ENCODE assay signal across 13 mouse cellular contexts in the genomic region with DNA sequence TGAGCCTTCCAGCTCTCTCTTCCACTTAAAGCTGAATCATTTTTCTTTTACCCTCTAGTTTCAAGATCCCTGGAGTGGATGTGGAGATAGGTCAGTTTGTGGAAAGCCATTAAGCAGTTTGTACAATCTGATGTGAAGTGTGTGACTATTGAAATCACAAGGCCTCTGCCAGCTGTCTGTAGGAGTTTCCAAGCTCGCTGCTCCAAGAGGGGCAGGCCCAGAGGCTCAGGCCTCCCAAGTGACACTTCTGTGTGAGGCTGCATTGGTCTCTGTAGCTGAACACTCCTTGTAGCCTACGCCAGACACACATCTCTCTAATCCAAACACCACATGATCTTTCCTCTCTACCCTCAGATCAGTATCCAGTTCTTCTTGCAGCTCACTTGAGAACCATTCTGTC.
"Had no signal": no experiment of that assay in that cellular context is flagged by ENCODE, and none has a peak within 500 bp of the region (broad histone marks: within the 10 kb centered on the region; RNA-seq: fewer than 3 reads in every experiment).

No protein-coding gene starts in this region.

- H3K27ac ChIP-seq: intestine, embryonic 15.5 days; kidney, embryonic 15.5 days; limb, embryonic 10.5 days; liver, embryonic 15.5 days; midbrain, embryonic 15.5 days; neural tube, embryonic 12.5 days; stomach, embryonic 15.5 days had no signal

- DNase-seq: kidney, adult 18-20 months; kidney, postnatal 14 days; right cerebral cortex, postnatal 4 days; thymus, adult 2 months; thymus, postnatal 25 days had no signal

- H3K9me3 ChIP-seq: intestine, embryonic 15.5 days; kidney, embryonic 15.5 days; limb, embryonic 10.5 days; liver, embryonic 15.5 days; midbrain, embryonic 15.5 days; neural tube, embryonic 12.5 days; stomach, embryonic 15.5 days had no signal

- H3K4me1 ChIP-seq: intestine, embryonic 15.5 days; kidney, embryonic 15.5 days; liver, embryonic 15.5 days; midbrain, embryonic 15.5 days; neural tube, embryonic 12.5 days; stomach, embryonic 15.5 days had no signal

- H3K9ac ChIP-seq: intestine, embryonic 15.5 days; kidney, embryonic 15.5 days; liver, embryonic 15.5 days; midbrain, embryonic 15.5 days; neural tube, embryonic 12.5 days; stomach, embryonic 15.5 days had no signal

- ATAC-seq: intestine, embryonic 15.5 days; midbrain, embryonic 15.5 days had no signal

- H3K4me3 ChIP-seq: intestine, embryonic 15.5 days; kidney, embryonic 15.5 days; limb, embryonic 10.5 days; liver, embryonic 15.5 days; midbrain, embryonic 15.5 days; neural tube, embryonic 12.5 days; stomach, embryonic 15.5 days had no signal

- H3K27me3 ChIP-seq: intestine, embryonic 15.5 days; kidney, embryonic 15.5 days; liver, embryonic 15.5 days; midbrain, embryonic 15.5 days; neural tube, embryonic 12.5 days; stomach, embryonic 15.5 days had no signal

- H3K4me2 ChIP-seq: intestine, embryonic 15.5 days; kidney, embryonic 15.5 days; liver, embryonic 11.5 days; liver, embryonic 15.5 days; midbrain, embryonic 15.5 days; neural tube, embryonic 12.5 days; stomach, embryonic 15.5 days had no signal

- H3K36me3 ChIP-seq: intestine, embryonic 15.5 days; kidney, embryonic 15.5 days; limb, embryonic 10.5 days; liver, embryonic 15.5 days; midbrain, embryonic 15.5 days; neural tube, embryonic 12.5 days; stomach, embryonic 15.5 days had no signal
